Mouse (Mus musculus) kidney, embryonic 14.5 days (tissue): Measurements from ENCODE around the gene Spata17. TPM values are rescaled to one million over a fixed set of nuclear protein-coding genes. Genes with fewer than 3 reads are reported as not detected.

Source experiments
- ATAC-seq: fragments of 200-750 bp; cut with Nextera tagmentation; 2 replicates; pipeline ENCODE4 v1.8.0; 2017; ENCODE audit warnings: moderate number of reproducible peaks, mild to moderate bottlenecking, moderate TSS enrichment, moderate library complexity; ENCODE audit not compliant: low FRiP score, low TSS enrichment
- H3K27ac ChIP-seq: fragments of 300-500 bp; sonication (generic); 2 replicates; pipeline ENCODE4 v1.5.1; 2014; ENCODE audit warnings: low read depth, mild to moderate bottlenecking, low read length, moderate library complexity, mixed read lengths
- H3K27me3 ChIP-seq: fragments of 300-500 bp; sonication (generic); 2 replicates; pipeline ENCODE4 v1.6.1; 2014; ENCODE audit warnings: mild to moderate bottlenecking, low read length; ENCODE audit not compliant: control insufficient read depth, insufficient read depth
- H3K36me3 ChIP-seq: fragments of 300-500 bp; sonication (generic); 2 replicates; pipeline ENCODE4 v1.6.1; 2014; ENCODE audit warnings: low read length, mixed read lengths; ENCODE audit not compliant: control insufficient read depth, insufficient read depth
- H3K4me1 ChIP-seq: fragments of 300-500 bp; sonication (generic); 2 replicates; pipeline ENCODE4 v1.6.1; 2014; ENCODE audit warnings: low read length, mixed read lengths; ENCODE audit not compliant: control insufficient read depth, insufficient read depth
- H3K4me2 ChIP-seq: fragments of 300-500 bp; sonication (generic); replicated peaks from 2 replicates; pipeline ENCODE4 v1.6.1; 2014; ENCODE audit warnings: low read depth, mild to moderate bottlenecking, low read length
- H3K4me3 ChIP-seq: fragments of 300-500 bp; sonication (generic); 2 replicates; pipeline ENCODE4 v1.5.1; 2014; ENCODE audit warnings: mild to moderate bottlenecking, low read length
- H3K9ac ChIP-seq: fragments of 300-500 bp; sonication (generic); 2 replicates; pipeline ENCODE4 v1.6.1; 2014; ENCODE audit warnings: low read depth, mild to moderate bottlenecking, low read length, moderate library complexity
- H3K9me3 ChIP-seq: fragments of 300-500 bp; sonication (generic); 2 replicates; pipeline ENCODE4 v1.6.1; 2016; ENCODE audit warnings: low read length; ENCODE audit not compliant: control insufficient read depth
- WGBS: fragments of 180-500 bp; shearing (Covaris S2); extraction: QIAGEN DNeasy Blood & Tissue Kit; methylation state at CpG from one replicate; pipeline ENCODE4 v1.1.7; 2014; 5-methylcytosine and 5-hydroxymethylcytosine counted together
- polyA plus RNA-seq: library from polyadenylated mRNA; unstranded; fragments of >200 nt; fragmentation: Nextera tagmentation; extraction: Ambion mirVana; gene quantifications from 2 replicates; pipeline ENCODE4 v1.2.1, GENCODE M21; 2014

The Spata17 gene
- polyA plus RNA-seq, 1 experiment from 2014 or later: 0.84 TPM

DNA sequence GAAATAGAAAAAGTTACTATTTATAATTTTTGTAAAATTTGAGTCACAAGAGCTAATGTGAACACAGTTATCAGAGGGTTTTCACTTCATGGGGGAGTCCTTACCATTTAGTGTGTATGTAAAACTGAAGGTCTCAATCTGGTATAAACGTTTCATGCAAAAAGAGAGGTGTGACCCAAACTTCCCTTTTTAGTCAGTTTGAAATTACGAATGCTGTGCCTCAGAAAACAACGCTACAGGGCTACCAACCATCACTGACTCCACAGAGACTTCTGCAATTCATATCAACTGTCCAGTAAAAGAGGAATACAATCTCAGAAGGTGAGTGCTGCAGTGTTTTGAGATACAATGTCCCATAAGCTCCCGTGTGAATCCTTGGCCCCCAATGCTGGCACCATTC, 175.5 kb downstream of the Spata17 start:
- WGBS: 79% methylated on average over 4 of the region's 4 CpGs
- ATAC-seq: no peak

GRCm38 (mm10) chr1:187035785-187036184, 179.5 kb downstream of the Spata17 start:
- Histone ChIP-seq H3K9ac (no peak overlapping the region), H3K27ac (no peak overlapping the region), H3K4me1 (no peaks in the 10 kb centered on the region), H3K4me2 (no peak overlapping the region), H3K27me3 (no peaks in the 10 kb centered on the region), H3K9me3 (no peaks in the 10 kb centered on the region), H3K36me3 (no peaks in the 10 kb centered on the region), H3K4me3 (no peak overlapping the region)
- WGBS: 93% methylated on average over 4 of the region's 4 CpGs
- no peak for ATAC-seq

More for the DNA sequence above, 175.5 kb downstream of the Spata17 start:
- no peaks in the 10 kb centered on the region for H3K9me3 ChIP-seq
- no peak overlapping the region for H3K27ac ChIP-seq
- H3K9ac ChIP-seq: no peak overlapping the region
- H3K36me3 ChIP-seq: no peaks in the 10 kb centered on the region
- no peak overlapping the region for H3K4me2 ChIP-seq
- H3K4me3 ChIP-seq: no peak overlapping the region
- no peaks in the 10 kb centered on the region for H3K27me3 ChIP-seq
- H3K4me1 ChIP-seq: no peaks in the 10 kb centered on the region

DNA sequence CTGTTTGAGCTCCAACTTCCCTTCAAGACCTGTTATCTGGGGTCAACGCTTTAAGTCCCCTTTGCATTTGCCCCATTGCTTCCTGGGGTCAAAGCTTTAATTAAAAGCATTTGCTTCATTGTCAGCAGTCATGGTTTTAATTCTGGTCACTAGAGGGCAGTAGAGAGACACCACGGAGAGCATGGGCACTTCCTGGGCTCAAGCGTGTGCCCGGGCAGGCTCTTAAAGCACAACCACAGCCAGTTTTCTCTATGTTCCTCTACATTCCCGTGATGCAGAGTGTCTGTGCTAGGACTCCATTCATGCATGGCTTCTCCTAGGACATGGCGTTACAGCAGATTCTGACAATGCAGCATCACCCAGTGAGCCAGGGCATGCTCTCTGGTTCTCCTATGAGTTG, 183.5 kb downstream of the Spata17 start:
- Histone ChIP-seq H3K9me3 (no peaks in the 10 kb centered on the region), H3K27me3 (no peaks in the 10 kb centered on the region), H3K4me3 (no peak overlapping the region), H3K36me3 (no peaks in the 10 kb centered on the region), H3K27ac (no peak overlapping the region), H3K9ac (no peak overlapping the region), H3K4me2 (no peak overlapping the region), H3K4me1 (no peaks in the 10 kb centered on the region)
- ATAC-seq: 0 out of 2 replicates have a peak, but pooled peaks have one; percentile 39
- 50% methylated on average over 6 of the region's 6 CpGs for WGBS

DNA sequence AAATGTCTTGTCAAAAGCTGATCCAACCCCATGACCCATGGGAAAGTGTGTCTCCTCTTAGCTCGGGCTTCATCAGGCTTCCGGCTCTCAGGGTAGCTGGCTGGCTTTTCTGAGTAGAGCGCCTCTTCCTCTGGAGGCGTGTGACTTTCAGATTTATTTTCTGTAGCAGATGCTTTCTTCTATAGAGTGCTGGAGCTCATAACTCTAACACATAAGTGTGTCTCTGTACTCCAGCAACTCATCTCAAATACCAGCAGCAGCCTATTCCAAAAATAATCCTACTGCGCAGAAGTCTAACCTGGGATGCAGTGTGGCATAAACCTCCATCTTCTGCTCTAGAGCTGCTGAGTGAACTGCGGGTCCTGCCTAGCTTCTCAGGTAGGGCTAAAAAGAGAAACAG, 186.4 kb downstream of the Spata17 start:
- H3K9ac ChIP-seq: no peak overlapping the region
- H3K27me3 ChIP-seq: no peaks in the 10 kb centered on the region
- no peak for ATAC-seq
- no peaks in the 10 kb centered on the region for H3K9me3 ChIP-seq
- no peak overlapping the region for H3K4me3 ChIP-seq
- H3K27ac ChIP-seq: no peak overlapping the region
- H3K36me3 ChIP-seq: no peaks in the 10 kb centered on the region
- 82% methylated on average over 6 of the region's 6 CpGs for WGBS
- H3K4me1 ChIP-seq: no peaks in the 10 kb centered on the region
- no peak overlapping the region for H3K4me2 ChIP-seq

DNA sequence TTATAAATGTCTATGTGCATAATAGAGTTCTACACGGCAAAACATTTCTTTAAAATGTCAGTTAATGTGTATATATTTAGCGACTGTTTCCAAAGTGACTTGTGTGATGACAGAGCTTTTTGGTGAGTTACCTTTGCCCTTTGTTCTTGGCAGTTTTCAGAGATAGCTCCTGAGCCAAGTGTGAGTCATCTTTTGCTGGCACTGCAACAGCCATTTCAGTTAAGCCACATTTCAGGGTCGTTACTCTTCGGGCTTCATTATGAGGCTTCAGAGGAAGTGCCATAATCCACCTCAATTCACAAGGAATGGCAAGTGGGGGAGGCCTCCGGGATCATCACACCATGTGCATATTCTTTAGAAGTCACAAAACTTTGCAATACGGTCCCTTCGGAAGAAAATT, 195.3 kb downstream of the Spata17 start:
- H3K9me3 ChIP-seq: no peaks in the 10 kb centered on the region
- 75% methylated on average over 7 of the region's 7 CpGs for WGBS
- H3K27me3 ChIP-seq: no peaks in the 10 kb centered on the region
- no peak overlapping the region for H3K4me2 ChIP-seq
- no peak overlapping the region for H3K27ac ChIP-seq
- no peak overlapping the region for H3K4me3 ChIP-seq
- H3K36me3 ChIP-seq: no peaks in the 10 kb centered on the region
- 0 out of 2 replicates have a peak, but pooled peaks cover 5% of the 10 kb centered on the region for H3K4me1 ChIP-seq
- H3K9ac ChIP-seq: no peak overlapping the region
- no peak for ATAC-seq

- Histone ChIP-seq H3K9ac (no peak overlapping the region), H3K4me1 (0 out of 2 replicates have a peak, but pooled peaks cover 5% of the 10 kb centered on the region), H3K9me3 (no peaks in the 10 kb centered on the region), H3K36me3 (no peaks in the 10 kb centered on the region), H3K4me2 (no peak overlapping the region), H3K27ac (no peak overlapping the region), H3K4me3 (no peak overlapping the region), H3K27me3 (no peaks in the 10 kb centered on the region)
- WGBS: 59% methylated on average over 4 of the region's 4 CpGs
- no peak for ATAC-seq
Observed at GRCm38 (mm10) chr1:187016116-187016515, 199.1 kb downstream of the Spata17 start.

DNA sequence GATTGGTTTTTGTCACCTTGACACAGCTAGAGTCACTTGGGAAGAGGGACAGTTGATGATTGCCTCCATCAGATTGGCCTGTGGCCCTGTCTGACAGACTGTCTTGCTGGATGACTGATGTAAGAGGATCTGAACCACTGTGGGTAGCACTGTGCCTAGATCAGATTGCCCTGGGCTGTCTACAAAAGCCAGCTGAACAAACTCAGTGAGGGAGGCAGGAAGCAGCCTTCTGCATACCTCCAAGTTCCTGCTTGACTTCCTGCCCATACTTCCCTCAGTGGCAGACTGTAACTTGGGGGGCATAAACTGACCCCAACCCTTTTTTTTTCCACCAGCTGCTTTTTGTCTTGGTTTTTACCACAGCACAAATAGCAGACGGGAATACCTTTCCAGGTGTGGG, 199.6 kb downstream of the Spata17 start:
- H3K27me3 ChIP-seq: no peaks in the 10 kb centered on the region
- WGBS: 68% methylated on average over 1 of the region's 1 CpGs
- H3K9me3 ChIP-seq: no peaks in the 10 kb centered on the region
- H3K9ac ChIP-seq: no peak overlapping the region
- no peak overlapping the region for H3K4me2 ChIP-seq
- ATAC-seq: no peak
- no peak overlapping the region for H3K27ac ChIP-seq
- H3K4me3 ChIP-seq: no peak overlapping the region
- 0 out of 2 replicates have a peak, but pooled peaks cover 5% of the 10 kb centered on the region for H3K4me1 ChIP-seq
- H3K36me3 ChIP-seq: no peaks in the 10 kb centered on the region

DNA sequence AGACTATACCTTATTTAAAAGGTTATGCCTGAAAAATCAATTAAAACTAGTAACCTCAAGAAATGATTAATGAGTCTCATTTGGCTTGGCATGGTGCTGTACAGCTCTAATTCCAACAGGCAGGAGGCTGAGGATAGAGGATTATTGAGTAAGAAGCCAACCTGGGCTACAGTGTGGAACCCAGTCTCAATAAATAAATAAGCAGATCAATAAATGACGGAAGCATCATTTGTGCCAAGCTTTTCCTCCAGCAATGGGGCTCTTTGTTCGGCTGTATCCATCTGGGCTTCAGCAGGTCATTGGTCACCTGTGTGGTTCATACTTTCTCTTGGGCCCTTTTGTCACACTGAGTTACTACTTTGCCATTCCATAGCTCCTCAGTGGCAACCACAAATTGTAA, 201.1 kb downstream of the Spata17 start:
- no peak overlapping the region for H3K4me2 ChIP-seq
- WGBS: 87% methylated on average over 2 of the region's 2 CpGs
- no peak overlapping the region for H3K27ac ChIP-seq
- no peak overlapping the region for H3K9ac ChIP-seq
- H3K9me3 ChIP-seq: no peaks in the 10 kb centered on the region
- no peak overlapping the region for H3K4me3 ChIP-seq
- 0 out of 2 replicates have a peak, but pooled peaks cover 5% of the 10 kb centered on the region for H3K4me1 ChIP-seq
- H3K27me3 ChIP-seq: no peaks in the 10 kb centered on the region
- no peak for ATAC-seq
- no peaks in the 10 kb centered on the region for H3K36me3 ChIP-seq

DNA sequence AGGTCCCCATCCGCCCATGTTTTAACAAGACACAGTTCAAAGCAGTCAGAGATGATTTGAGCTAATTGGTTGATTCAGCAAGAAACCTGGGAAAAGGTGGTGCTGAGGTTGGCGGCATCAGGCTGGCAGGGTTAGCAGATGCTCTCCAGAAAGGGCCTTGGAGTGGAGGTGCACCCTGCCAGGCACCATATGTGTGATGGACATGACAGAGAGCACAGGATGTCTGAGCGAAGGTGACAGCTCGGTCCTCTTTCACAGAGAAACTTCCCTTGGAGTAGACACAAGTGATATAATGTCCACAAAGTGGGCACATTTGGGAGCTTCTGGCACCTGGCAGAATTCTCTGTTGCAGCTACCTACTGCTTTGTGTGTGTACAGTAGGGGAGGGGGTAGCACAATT, 203.7 kb downstream of the Spata17 start:
- Histone ChIP-seq H3K4me3 (no peak overlapping the region), H3K9ac (no peak overlapping the region), H3K36me3 (no peaks in the 10 kb centered on the region), H3K9me3 (no peaks in the 10 kb centered on the region), H3K27ac (no peak overlapping the region), H3K4me2 (no peak overlapping the region), H3K4me1 (0 out of 2 replicates have a peak, but pooled peaks cover 5% of the 10 kb centered on the region), H3K27me3 (no peaks in the 10 kb centered on the region)
- WGBS: 88% methylated on average over 4 of the region's 4 CpGs
- no peak for ATAC-seq
